Mouse (Mus musculus) liver, embryonic 14.5 days (tissue): ENCODE measurements around the gene Pars2. TPM values are rescaled to one million over a fixed set of nuclear protein-coding genes. Genes with fewer than 3 reads are reported as not detected.

Source experiments
- ATAC-seq: fragments of 200-750 bp; cut with Nextera tagmentation; 2 replicates; pipeline ENCODE4 v1.8.0; 2017; ENCODE audit warnings: moderate number of reproducible peaks, mild to moderate bottlenecking, moderate library complexity; ENCODE audit not compliant: insufficient read depth
- DNase-seq, 3 experiments: peaks; one replicate each; pipeline ENCODE4 v3.0.0-alpha.2; 2012 to 2013; ENCODE audit warnings: low read depth in 3 of 3, low spot score in 3 of 3
- H3K27ac ChIP-seq: fragments of 300-500 bp; sonication (generic); 2 replicates; pipeline ENCODE4 v1.5.1; 2014; ENCODE audit warnings: moderate library complexity, mild to moderate bottlenecking, control low read depth, inconsistent platforms
- H3K27me3 ChIP-seq: fragments of 300-500 bp; sonication (generic); 2 replicates; pipeline ENCODE4 v1.6.1; 2014; ENCODE audit warnings: mild to moderate bottlenecking, low read length, moderate library complexity; ENCODE audit not compliant: control insufficient read depth, insufficient read depth
- H3K36me3 ChIP-seq: fragments of 300-500 bp; sonication (generic); replicated peaks from 2 replicates; pipeline ENCODE4 v1.6.1; 2014; ENCODE audit warnings: low read depth; ENCODE audit not compliant: control insufficient read depth, insufficient read depth
- H3K4me1 ChIP-seq, 2 experiments: fragments of 200-500 bp in 1 of 2; fragments of 300-500 bp in 1 of 2; sonication (generic) in 1 of 2; replicated peaks; 2 replicates each; pipeline ENCODE4 v1.6.1; 2012 to 2014; ENCODE audit warnings: antibody characterized with exemption in 1 of 2, inconsistent platforms in 1 of 2, low read length in 1 of 2; ENCODE audit not compliant: control insufficient read depth in 2 of 2, insufficient read depth in 2 of 2
- H3K4me2 ChIP-seq: fragments of 300-500 bp; sonication (generic); 2 replicates; pipeline ENCODE4 v1.6.1; 2014; ENCODE audit warnings: low read depth, mild to moderate bottlenecking, control low read depth, moderate library complexity
- H3K4me3 ChIP-seq, 2 experiments: fragments of 200-500 bp in 1 of 2; fragments of 300-500 bp in 1 of 2; sonication (generic) in 1 of 2; 2 replicates each; pipeline ENCODE4 v1.5.1; 2012 to 2014; ENCODE audit warnings: low read depth in 2 of 2, low read length in 2 of 2, mild to moderate bottlenecking in 2 of 2, control low read depth in 1 of 2, inconsistent platforms in 1 of 2, moderate library complexity in 1 of 2; ENCODE audit not compliant: insufficient read depth in 1 of 2
- H3K9ac ChIP-seq: fragments of 300-500 bp; sonication (generic); replicated peaks from 2 replicates; pipeline ENCODE4 v1.6.1; 2014; ENCODE audit warnings: mild to moderate bottlenecking, control low read depth, moderate library complexity
- H3K9me3 ChIP-seq: fragments of 300-500 bp; sonication (generic); 2 replicates; pipeline ENCODE4 v1.6.1; 2016; ENCODE audit warnings: low read length, mixed read lengths; ENCODE audit not compliant: control insufficient read depth
- CTCF ChIP-seq: IDR thresholded peaks from 2 replicates; pipeline ENCODE4 v1.5.1; 2016; ENCODE audit warnings: antibody characterized with exemption, low read depth, control low read depth
- EP300 ChIP-seq: IDR thresholded peaks from 2 replicates; pipeline ENCODE4 v1.6.1; 2016; ENCODE audit warnings: antibody characterized with exemption, low read depth
- WGBS: fragments of 180-500 bp; shearing (Covaris S2); extraction: QIAGEN DNeasy Blood & Tissue Kit; methylation state at CpG from one replicate; pipeline ENCODE4 v1.1.7; 2014; ENCODE audit not compliant: insufficient replicate concordance; 5-methylcytosine and 5-hydroxymethylcytosine counted together
- polyA plus RNA-seq, 2 experiments: library from polyadenylated mRNA; depleted of rRNA in 1 of 2; stranded (reverse) in 1 of 2; unstranded in 1 of 2; fragments of >200 nt; fragmentation: Nextera tagmentation in 1 of 2; extraction: Ambion mirVana in 1 of 2; gene quantifications; 2 replicates each; pipeline versions ENCODE4 v1.2.1 to v1.2.3; 2012 to 2014

The Pars2 gene
- polyA plus RNA-seq, 2 experiments = 3.9 to 4.3 TPM

GRCm38 (mm10) chr4:106618898-106619297 is 32.0 kb upstream of the Pars2 start:
- Histone ChIP-seq H3K4me1 (peaks cover 8% of the 10 kb centered on the region in 2 experiments), H3K9ac (no peak overlapping the region), H3K36me3 (no peaks in the 10 kb centered on the region), H3K4me3 (no peak overlapping the region), H3K27me3 (peaks cover 22% of the 10 kb centered on the region), H3K4me2 (no peak overlapping the region), H3K9me3 (no peaks in the 10 kb centered on the region), H3K27ac (no peak overlapping the region)
- WGBS = 57% methylated on average over 4 of the region's 4 CpGs
- ATAC-seq (no peak), DNase-seq (no peak)
- TF ChIP-seq CTCF (no peak), EP300 (no peak)

- Histone ChIP-seq H3K9ac (no peak overlapping the region), H3K4me1 (peaks cover 2 to 3% of the 10 kb centered on the region in 2 experiments; a peak in 1 of 4 replicates), H3K27ac (no peak overlapping the region), H3K4me3 (no peak overlapping the region), H3K9me3 (no peaks in the 10 kb centered on the region), H3K36me3 (no peaks in the 10 kb centered on the region), H3K4me2 (no peak overlapping the region), H3K27me3 (peaks cover 17% of the 10 kb centered on the region)
- DNase-seq (no peak), ATAC-seq (no peak)
- WGBS = 49% methylated on average over 3 of the region's 3 CpGs
- TF ChIP-seq EP300 (no peak), CTCF (no peak)
These were observed 29.4 kb upstream of the Pars2 start for GRCm38 (mm10) chr4:106621428-106621827.

DNA sequence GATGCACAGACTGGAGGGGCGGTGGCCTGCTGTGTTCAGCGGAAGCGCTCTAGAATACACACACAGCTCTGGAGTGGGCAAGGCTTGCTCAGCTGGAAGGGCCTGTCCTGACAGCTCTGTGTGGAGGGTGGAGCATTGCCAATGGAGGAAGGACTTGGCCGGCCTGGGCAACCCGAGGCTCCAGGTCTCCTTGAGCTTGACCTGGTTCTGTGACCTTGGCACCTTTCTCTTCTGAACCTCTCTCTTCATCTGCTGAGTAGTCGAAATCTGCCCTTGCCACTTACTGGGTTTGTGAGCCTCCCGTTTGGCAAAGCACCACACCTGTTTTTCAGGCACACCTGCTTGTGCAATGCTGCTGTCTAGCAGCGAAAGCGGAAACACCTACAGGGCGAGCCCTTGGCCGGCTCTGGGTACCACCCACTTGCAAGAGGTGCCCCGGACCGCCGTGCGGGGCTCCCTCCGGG is 28.8 kb upstream of the Pars2 start, which contains the start of gene Ttc22:
Gene Ttc22 (plus strand): TSS at position 403 of the 464 bp plus-strand sequence.
- no peak within 1 kb of the TSS for H3K4me3 ChIP-seq
- peaks cover 2% of the 10 kb centered on the region in 2 experiments; a peak in 1 of 4 replicates for H3K4me1 ChIP-seq
- no peaks in the 10 kb centered on the region for H3K36me3 ChIP-seq
- H3K4me2 ChIP-seq = no peak within 1 kb of the TSS
- H3K9ac ChIP-seq = no peak within 1 kb of the TSS
- peaks cover 17% of the 10 kb centered on the region for H3K27me3 ChIP-seq
- 26% methylated on average over 16 of the region's 16 CpGs for WGBS
- no peak within 1 kb of the TSS for H3K27ac ChIP-seq
- TF ChIP-seq EP300 (no peak), CTCF (no peak)
- no peaks in the 10 kb centered on the region for H3K9me3 ChIP-seq
- no peak for ATAC-seq
- no peak for DNase-seq

- H3K36me3 ChIP-seq = no peaks in the 10 kb centered on the region
- TF ChIP-seq EP300 = no peak
- TF ChIP-seq CTCF = no peak
- H3K4me3 ChIP-seq = no peak overlapping the region
- WGBS = 33% methylated on average over 28 of the region's 28 CpGs
- H3K9ac ChIP-seq = no peak overlapping the region
- no peak overlapping the region for H3K4me2 ChIP-seq
- DNase-seq (no peak), ATAC-seq (no peak)
- no peaks in the 10 kb centered on the region for H3K9me3 ChIP-seq
- H3K4me1 ChIP-seq = no peaks in the 10 kb centered on the region
- H3K27ac ChIP-seq = no peak overlapping the region
- H3K27me3 ChIP-seq = peaks cover 17% of the 10 kb centered on the region
These were observed 28.2 kb upstream of the Pars2 start for GRCm38 (mm10) chr4:106622712-106623111.

- Histone ChIP-seq H3K4me1 (0 out of 4 replicates have a peak, but pooled peaks cover 0 to 4% of the 10 kb centered on the region in 2 experiments), H3K4me3 (no peak overlapping the region), H3K27me3 (peaks cover 17% of the 10 kb centered on the region), H3K9ac (no peak overlapping the region), H3K27ac (no peak overlapping the region), H3K4me2 (no peak overlapping the region), H3K36me3 (no peaks in the 10 kb centered on the region), H3K9me3 (no peaks in the 10 kb centered on the region)
- no peak for DNase-seq
- no peak for TF ChIP-seq EP300
- no peak for TF ChIP-seq CTCF
- WGBS = 76% methylated on average over 10 of the region's 10 CpGs
- ATAC-seq = no peak
These were observed 26.6 kb upstream of the Pars2 start for GRCm38 (mm10) chr4:106624271-106624670.
